Mouse (Mus musculus): ENCODE data around the gene Gm49320. TPM values are rescaled to one million over a fixed set of nuclear protein-coding genes. Genes with fewer than 3 reads are reported as not detected.

Gm49320 gene
- polyA plus RNA-seq, 1 experiment from 2014 or later = 0.07 TPM

DNA sequence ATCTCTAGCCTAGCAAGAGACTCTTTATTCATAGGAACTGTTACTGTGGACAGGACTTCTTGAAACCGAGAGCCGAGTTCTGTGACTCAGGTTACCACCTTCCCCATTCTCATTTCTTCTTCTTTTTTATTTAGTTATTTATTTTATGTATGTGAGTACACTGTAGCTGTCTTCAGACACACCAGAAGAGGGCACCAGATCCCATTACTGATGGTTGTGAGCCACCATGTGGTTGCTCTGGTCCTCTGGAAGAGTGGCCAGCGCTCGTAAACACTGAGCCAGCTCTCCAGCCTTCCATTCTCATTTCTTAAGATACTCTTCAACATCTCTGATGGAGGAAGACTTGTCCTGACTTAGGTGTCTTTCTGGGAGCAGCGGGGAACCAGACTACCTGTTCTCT, 54.1 kb downstream of the Gm49320 start:
- Histone ChIP-seq H3K9ac (ENCODE audit: low read depth, low read length) (no peak overlapping the region), H3K4me2 (no peak overlapping the region), H3K9me3 (replicated peaks; ENCODE audit: control insufficient read depth, low read length) (no peaks in the 10 kb centered on the region), H3K27ac (ENCODE audit: low read depth, low read length) (no peak overlapping the region), H3K4me1 (ENCODE audit: control insufficient read depth, insufficient read depth, low read length) (no peaks in the 10 kb centered on the region), H3K36me3 (ENCODE audit: control insufficient read depth, insufficient read depth, low read length) (peaks cover 27% of the 10 kb centered on the region), H3K4me3 (ENCODE audit: low read depth, low read length) (no peak overlapping the region), H3K27me3 (ENCODE audit: control insufficient read depth, insufficient read depth, low read length) (no peaks in the 10 kb centered on the region)
- no peak for ATAC-seq (replicated peaks; ENCODE audit: insufficient number of reproducible peaks, low FRiP score, low TSS enrichment)
- WGBS (ENCODE audit: insufficient replicate concordance) = 91% methylated on average over 5 of the region's 5 CpGs

DNA sequence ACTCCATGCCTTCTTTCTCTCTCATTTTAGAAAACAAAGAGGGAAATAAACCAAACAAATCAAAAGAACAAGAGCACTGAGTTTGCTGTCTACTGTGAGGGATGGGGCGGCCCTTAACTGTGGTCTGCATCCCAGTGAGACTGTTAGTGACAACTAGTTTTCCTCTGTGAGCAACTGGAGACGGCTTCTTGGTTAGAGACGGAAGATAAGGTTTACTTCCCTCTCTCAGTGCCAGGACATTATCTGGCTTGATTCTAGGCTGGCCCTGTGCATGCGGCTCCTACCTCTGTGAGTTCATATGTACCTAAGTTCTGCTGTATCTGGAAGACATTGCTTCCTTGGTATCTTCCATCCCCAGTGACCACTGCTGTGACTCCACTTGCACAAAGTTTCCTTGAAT, 59.2 kb downstream of the Gm49320 start:
- Histone ChIP-seq H3K36me3 (ENCODE audit: control insufficient read depth, insufficient read depth, low read length) (peaks cover 46% of the 10 kb centered on the region), H3K9ac (ENCODE audit: low read depth, low read length) (no peak overlapping the region), H3K27ac (ENCODE audit: low read depth, low read length) (no peak overlapping the region), H3K9me3 (replicated peaks; ENCODE audit: control insufficient read depth, low read length) (no peaks in the 10 kb centered on the region), H3K4me2 (no peak overlapping the region), H3K4me3 (ENCODE audit: low read depth, low read length) (no peak overlapping the region), H3K27me3 (ENCODE audit: control insufficient read depth, insufficient read depth, low read length) (no peaks in the 10 kb centered on the region), H3K4me1 (ENCODE audit: control insufficient read depth, insufficient read depth, low read length) (no peaks in the 10 kb centered on the region)
- ATAC-seq (replicated peaks; ENCODE audit: insufficient number of reproducible peaks, low FRiP score, low TSS enrichment) = no peak
- WGBS (ENCODE audit: insufficient replicate concordance) = 79% methylated on average over 4 of the region's 4 CpGs

Other genes starting within 250 kb of the Gm49320 start
- not detected in 2 replicates for gene Cd209f, start 133.0 kb upstream of the Gm49320 start, polyA plus RNA-seq (2014; fragmentation: Nextera tagmentation; extraction: Ambion mirVana)
- gene Cd209g, start 104.8 kb upstream of the Gm49320 start, polyA plus RNA-seq (2014; fragmentation: Nextera tagmentation; extraction: Ambion mirVana) = not detected in 2 replicates
- gene Evi5l, start 72.3 kb upstream of the Gm49320 start, polyA plus RNA-seq (2014; fragmentation: Nextera tagmentation; extraction: Ambion mirVana) = 10.3 and 12.7 TPM in 2 replicates
- gene Prr36, start 21.4 kb upstream of the Gm49320 start, polyA plus RNA-seq (2014; fragmentation: Nextera tagmentation; extraction: Ambion mirVana) = 0.35 and 0.63 TPM in 2 replicates
- gene Lrrc8e, start 12.0 kb upstream of the Gm49320 start, polyA plus RNA-seq (2014; fragmentation: Nextera tagmentation; extraction: Ambion mirVana) = 0.06 TPM in 1 of 2 replicates, not detected in the other
- gene Map2k7, start 125 bp upstream of the Gm49320 start, polyA plus RNA-seq (2014; fragmentation: Nextera tagmentation; extraction: Ambion mirVana) = 12.5 and 14.4 TPM in 2 replicates
- 2.5 and 2.9 TPM in 2 replicates for gene Tgfbr3l, start 9.3 kb downstream of the Gm49320 start, polyA plus RNA-seq (2014; fragmentation: Nextera tagmentation; extraction: Ambion mirVana)
- gene Snapc2, start 14.2 kb downstream of the Gm49320 start, polyA plus RNA-seq (2014; fragmentation: Nextera tagmentation; extraction: Ambion mirVana) = 41.7 and 45.3 TPM in 2 replicates
- gene Ctxn1, start 20.4 kb downstream of the Gm49320 start, polyA plus RNA-seq (2014; fragmentation: Nextera tagmentation; extraction: Ambion mirVana) = 33.0 and 33.5 TPM in 2 replicates
- gene Timm44, start 37.0 kb downstream of the Gm49320 start, polyA plus RNA-seq (2014; fragmentation: Nextera tagmentation; extraction: Ambion mirVana) = 76.9 and 79.6 TPM in 2 replicates
- gene Ccl25, start 86.3 kb downstream of the Gm49320 start, polyA plus RNA-seq (2014; fragmentation: Nextera tagmentation; extraction: Ambion mirVana) = 13.4 and 14.2 TPM in 2 replicates
- gene Elavl1, start 86.5 kb downstream of the Gm49320 start, polyA plus RNA-seq (2014; fragmentation: Nextera tagmentation; extraction: Ambion mirVana) = 207 and 208 TPM in 2 replicates

Measured in heart, embryonic 11.5 days (tissue).